Mouse (Mus musculus): Measurements from ENCODE around the gene Med16.
A peak's percentile ranks its signal among the peaks of the same experiment; 100 is the strongest.

The Med16 gene

GRCm38 (mm10) chr10:79932736-79933135 lies 24.0 kb upstream of the Med16 start:
- peak; percentile 73 for DNase-seq (ENCODE audit: low spot score)

DNA sequence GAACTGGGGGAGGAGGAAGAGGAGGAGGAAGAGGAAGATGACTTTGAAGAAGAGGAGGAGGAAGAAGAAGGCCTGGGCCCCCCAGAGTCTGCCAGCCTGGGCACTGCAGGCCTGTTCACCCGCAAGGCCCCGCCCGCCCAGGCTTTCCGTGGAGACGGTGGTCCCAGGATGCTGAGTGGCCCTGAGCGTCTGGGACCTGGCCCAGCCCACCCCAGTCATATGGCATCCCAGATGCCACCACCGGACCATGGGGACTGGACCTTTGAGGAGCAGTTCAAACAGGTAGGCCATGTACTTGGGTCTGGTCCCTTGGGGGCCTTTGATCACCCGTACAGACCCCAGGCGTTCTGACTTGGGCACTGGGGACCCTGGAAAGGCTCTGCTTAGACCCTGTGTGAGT lies 23.1 kb upstream of the Med16 start:
- no peak for DNase-seq (ENCODE audit: low spot score)

GRCm38 (mm10) chr10:79930826-79931186 lies 22.1 kb upstream of the Med16 start:
- no peak for DNase-seq (ENCODE audit: low spot score)

GRCm38 (mm10) chr10:79929967-79930825 lies 21.5 kb upstream of the Med16 start:
- no peak for DNase-seq (ENCODE audit: low spot score)

DNA sequence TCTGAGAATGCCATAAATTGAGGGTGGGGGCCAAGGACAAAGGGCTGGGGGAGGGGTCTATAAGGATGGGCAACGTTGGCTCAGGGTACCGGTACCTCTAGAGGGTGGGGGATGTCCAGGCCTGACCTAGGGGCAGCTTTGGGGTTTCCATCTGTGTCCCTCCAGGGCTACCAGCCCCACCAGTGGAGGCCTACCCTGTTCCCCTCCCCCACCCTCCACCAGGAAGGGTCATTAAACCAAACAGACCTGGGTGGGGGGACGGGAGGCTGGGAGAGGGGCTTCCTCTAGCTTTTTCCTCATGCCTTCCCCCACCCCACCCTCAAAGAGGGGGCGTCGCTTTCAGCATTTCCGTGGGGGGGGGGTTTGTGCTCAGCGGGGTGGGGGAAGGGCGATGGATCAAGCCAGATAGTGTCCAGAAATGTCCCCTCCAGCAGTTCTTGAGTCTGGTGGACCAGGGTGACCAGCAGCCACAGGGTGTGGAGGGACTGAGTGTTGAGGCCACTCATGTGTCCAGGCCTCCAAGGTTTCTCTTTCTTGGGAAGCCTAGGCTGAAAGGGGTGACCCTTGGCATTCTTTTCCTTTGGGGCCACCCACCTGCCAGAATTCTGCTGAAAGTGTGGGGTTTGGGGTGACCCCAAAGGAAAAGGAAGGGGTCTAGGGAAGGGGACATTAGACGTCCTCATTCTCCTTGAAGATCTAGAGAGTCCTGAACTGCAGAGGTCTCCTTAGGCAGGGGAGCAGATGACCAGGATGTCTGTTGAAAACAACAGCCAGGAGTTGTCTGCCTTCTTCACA lies 20.4 kb upstream of the Med16 start:
- DNase-seq (ENCODE audit: low spot score): no peak

DNA sequence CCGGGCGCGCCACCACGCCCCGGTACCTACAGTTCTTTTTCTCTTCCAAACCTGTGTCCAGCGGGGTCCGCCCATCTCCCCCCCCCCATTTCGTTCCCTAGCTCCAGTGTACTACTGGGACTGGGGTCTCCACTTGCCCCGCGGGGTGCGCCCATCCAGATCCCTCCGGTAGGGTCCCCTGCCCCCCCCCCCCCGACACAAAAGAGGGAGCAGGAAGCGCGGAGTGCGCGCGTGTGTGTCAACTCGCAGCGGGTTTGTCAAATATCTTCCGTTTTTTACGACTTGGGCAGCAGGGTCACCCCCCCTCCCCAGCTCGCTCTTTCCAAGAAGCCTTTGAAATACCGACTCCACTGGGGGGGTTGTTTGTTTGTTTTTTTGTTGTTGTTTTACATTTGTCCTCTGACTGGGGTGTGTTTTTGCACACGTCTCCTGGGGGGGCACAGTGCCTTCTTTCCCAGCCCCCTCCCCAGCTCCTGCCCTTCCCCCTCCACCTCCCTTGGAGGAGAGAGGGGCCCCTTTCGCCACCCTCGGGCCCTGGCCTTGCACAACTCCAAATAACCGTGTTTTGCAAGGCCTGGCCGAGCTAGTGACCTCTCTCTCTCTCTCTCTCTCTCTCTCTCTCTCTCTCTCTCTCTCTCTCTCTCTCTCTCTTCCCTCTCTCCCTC lies 19.4 kb upstream of the Med16 start:
- no peak for DNase-seq (ENCODE audit: low spot score)

DNA sequence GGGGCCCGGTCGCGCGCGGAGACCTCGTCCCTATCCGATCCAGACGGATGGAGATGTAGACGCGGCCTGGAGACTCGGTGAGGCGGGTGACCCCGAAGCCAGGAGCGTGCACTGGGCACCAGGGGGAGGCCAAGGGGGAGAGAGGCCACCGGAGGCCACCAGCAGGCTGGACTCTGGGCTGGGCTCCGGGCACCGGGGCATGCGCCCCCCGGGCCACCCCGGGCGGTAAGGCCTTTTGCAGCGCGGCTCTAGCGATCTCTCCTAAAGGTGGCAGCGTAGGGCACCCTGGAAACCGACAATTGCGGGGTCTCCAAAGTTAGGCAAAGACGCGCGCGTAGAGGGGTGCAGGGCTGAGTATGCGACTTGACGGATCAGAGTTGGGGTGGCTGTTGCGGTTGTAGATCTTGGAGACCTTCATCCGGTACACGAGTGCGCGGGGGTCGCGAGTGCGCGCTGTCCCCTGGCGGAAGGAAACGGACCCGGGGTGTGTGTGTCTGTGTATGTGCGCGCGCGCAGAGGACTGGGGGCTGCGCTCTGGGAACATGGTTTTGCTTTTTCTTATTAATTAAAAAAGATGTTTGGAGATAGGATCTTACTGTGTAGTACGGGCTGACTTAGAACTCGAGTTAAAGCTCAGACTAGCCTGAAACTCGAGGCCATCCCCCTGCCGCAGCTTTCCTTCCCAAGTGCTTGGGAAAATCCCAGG lies 18.8 kb upstream of the Med16 start:
- peak; percentile 67 for DNase-seq (ENCODE audit: low spot score)

DNA sequence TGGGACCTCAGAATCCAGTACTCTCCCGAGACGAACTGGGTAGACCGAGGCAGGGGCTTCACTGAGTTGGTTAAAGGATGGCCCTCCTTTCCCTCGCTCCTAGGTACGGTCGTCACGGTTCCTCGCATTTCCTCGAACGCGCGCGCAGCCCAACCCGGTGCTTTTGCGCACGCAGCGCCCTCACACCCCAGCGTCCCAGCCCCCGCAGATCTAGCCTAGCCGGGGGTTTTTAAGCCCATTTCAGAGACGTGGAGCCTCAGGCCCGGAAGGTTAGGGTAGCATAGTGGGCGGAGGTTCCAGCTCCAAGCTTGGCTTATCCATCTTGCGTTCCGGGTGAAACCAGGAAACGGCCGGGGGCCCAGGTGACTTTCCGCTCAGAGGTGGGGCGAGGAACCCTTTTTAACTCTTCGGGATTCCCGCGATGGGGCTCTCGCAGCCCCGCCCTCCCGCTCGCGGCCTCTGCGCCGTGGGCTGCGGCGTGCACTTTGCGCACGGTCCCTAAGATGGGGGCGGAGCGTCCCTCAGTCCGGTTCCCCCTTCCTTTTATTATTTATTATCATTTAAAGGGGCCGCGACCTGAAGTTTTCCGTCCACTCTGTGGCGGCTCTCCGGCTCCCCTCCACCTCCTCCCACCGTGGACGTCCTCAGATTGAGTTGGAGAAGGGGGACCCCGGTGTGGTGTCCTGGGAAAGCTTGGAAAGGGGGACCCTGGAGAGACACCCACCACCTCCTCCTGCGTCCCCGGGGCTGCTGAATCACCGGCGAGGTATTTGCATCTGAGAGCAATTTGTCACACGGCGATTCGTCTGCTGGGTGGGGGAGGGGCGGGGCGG lies 18.0 kb upstream of the Med16 start, which contains the start of gene Arid3a:
TSS of gene Arid3a (plus strand) at position 553 of the 833 bp plus-strand sequence.
- peak; percentile 93 for DNase-seq (ENCODE audit: low spot score)

DNA sequence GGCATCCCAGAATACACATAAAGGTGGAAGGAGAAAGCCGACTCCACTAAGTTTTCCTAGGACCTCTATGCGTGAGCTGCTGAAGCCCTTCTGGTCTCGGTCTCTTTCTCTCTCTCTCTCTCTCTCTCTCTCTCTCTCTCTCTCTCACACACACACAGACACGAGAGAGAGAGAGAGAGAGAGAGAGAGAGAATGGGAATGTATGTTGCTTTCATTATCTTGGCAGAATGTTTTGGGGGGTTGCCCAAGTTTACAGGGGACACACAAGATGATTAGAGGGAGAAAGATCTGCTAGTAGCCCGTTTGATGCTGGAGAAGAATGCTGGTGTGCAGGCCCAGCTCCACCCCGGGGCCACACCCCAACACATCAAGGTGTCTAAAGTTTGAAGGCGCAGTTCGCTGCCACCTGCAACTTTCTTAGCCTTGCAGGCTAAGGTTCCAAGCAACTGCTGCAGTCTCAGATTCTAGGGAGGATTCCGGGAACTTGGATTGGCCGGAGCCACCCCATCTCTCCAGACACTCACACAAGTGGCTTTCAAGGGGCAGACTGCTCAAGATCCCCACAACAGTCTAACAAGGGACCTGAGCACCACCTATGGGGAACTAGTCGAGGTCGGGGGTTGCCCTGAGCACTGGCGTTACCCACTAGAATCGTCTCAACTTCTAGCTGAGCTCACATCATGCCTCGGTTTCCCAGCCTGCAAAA lies 17.2 kb upstream of the Med16 start:
- no peak for DNase-seq (ENCODE audit: low spot score)

GRCm38 (mm10) chr10:79924998-79925784 lies 16.5 kb upstream of the Med16 start:
- peak; percentile 96 for DNase-seq (ENCODE audit: low spot score)

- no peak for DNase-seq (ENCODE audit: low spot score)
Measured at GRCm38 (mm10) chr10:79921572-79921971, 12.8 kb upstream of the Med16 start.

DNA sequence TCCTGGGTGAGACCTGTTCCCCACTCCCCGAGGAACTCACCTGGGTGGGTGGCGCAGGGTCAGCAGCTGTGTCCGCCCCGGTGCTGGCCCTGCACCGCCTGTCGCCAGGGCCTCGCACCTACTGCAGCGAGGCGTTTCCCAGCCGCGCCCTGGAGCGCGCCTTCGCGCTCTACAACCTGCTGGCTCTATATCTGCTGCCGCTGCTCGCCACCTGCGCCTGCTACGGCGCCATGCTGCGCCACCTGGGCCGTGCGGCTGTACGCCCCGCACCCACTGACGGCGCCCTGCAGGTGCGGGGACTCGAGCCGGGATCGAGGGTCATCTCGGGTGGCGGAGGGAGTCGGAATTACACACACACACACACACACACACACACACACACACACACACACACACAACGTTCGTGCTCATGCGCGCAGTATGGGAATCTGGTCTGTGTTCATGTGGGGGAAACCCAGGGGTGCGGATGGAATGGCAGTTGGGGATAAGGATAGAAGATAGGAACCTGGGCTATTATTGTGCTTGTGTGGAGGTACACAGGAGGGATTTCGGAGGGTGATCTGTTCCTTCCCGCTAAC lies 12.3 kb upstream of the Med16 start, which contains the start of gene R3hdm4:
TSS of gene R3hdm4 (minus strand) at position 251 of the 578 bp plus-strand sequence.
- DNase-seq (ENCODE audit: low spot score): no peak

DNA sequence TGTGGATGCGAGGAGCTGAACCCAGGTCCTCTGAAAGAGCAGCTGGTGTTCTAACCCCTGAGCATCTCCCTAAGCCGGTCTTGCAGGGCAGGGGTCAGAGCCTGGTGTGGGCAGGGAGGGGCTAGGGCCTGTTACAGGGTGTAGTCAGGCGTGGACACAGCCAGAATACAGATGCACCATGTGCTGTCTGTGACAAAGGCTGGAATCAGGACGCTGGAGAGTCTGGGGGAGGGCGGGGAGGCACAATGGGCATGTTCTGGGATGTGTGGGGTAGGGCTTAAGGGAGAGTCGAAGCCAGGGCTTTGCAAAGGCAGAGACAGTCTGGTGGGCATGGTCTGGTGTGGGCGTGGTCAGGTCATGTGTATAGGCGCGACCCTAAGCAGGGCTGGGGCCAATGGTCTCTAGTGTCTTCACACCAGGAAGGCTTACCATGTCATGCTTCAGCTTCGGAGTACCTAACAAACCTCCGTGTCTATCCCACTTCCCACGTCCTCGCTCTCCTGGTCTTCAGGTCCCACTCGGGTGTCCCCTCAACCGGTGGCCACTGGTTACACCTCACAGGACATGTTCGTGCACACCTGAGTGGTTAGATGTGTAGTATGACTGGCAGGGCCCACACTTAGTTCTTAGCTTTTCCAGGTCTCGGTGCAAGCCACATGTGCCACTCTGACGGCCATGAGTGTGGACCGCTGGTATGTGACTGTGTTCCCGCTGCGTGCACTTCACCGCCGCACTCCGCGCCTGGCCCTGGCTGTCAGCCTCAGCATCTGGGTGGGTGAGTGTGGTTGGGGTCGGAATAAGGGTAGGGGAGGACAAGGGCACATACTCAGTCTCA lies 11.6 kb upstream of the Med16 start:
- no peak for DNase-seq (ENCODE audit: low spot score)

DNA sequence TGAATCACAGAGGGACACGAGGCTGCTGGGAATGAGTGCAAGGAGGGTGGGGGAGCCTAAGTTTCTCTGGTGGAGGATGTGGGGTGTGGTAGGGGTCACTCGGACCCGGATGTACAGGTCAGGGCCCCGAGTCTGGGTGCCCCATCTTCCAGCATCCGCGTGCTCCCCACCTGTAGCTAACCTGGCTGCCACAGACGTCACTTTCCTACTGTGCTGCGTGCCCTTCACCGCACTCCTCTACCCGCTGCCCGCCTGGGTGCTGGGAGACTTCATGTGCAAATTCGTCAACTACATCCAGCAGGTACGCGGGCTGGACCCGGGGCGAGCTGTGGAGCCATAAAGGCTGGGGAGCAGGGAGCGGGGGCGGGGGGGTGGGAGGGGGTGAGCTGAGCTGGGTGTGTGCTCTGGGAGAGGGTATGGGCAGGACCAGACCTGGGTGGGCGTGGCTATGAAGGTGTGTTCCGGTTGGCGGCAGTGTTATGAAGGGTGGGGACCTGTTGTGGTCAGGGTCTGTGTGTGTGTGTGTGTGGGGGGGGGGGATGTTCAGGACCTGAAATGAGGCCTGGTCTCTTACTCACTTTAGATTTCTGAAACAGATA lies 10.6 kb upstream of the Med16 start:
- DNase-seq (ENCODE audit: low spot score): no peak

DNA sequence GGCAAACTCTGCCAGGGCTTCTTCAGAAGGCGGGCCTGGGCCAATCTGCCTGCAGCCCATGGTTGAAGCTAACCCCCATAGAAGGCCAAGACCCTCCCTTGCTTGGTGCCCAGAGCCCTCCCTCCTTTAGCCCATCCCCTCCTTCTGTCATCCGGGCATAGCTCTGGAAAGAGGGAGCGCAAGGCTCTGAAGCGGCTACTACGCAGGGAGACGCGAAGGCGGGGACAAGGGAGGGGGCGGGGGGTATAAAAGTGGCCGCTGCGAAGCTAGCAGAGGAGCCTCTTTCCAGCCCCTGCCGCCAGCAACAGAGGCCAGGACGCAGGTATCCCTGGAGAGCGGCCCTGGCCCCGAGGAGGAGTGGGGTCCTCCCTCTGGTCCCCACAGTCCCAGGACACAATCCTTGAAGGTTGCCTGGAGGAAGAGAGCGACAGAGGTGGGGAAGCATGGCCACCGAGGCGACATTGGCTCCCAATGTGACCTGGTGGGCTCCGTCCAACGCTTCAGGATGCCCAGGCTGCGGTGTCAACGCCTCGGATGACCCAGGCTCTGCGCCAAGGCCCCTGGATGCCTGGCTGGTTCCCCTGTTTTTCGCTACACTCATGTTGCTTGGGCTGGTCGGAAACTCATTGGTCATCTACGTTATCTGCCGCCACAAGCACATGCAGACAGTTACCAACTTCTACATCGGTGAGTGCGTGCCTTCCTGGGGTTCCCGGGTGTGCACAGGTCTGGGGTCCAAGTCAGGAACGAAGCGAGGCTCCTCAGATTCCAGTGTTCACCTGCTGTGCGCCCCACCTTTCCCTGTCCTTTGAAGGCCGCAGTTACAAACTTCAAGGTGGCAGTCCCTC lies 9.7 kb upstream of the Med16 start:
- DNase-seq (ENCODE audit: low spot score): no peak

GRCm38 (mm10) chr10:79917532-79918100 lies 8.9 kb upstream of the Med16 start:
- no peak for DNase-seq (ENCODE audit: low spot score)

Data from testis, postnatal 10 days (tissue).